Mouse (Mus musculus) Muller cell, postnatal 12 days (primary cell): ENCODE results near the gene Zfp105.

ENCODE experiments used
- DNase-seq: peaks from one replicate; pipeline ENCODE4 v3.0.0-alpha.2; 2015; ENCODE audit errors: inconsistent ontology term

Gene Zfp105

DNA sequence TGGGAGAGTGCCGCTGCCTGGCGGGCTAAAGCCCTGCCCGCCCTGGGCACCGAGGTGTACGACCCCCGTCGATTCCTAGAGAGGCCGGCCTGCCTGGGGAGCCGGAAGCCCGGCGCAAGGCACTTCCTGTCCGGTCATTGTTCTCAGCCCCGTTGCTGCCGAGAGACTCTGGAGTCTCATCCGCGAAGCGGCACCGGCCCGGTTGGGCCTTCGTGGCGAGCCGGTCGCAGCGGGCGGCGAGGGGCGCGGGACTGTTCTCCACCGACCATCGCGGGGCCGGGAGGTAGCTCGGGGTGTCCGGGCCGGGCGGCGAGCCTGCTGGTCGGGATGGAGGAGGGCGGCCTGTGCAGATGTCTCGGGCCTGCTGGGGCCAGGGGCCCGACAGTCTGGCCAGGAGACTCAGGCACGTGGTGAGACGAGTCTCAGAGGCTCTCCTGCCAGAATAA, at the start of gene Zfp105:
Zfp105 (plus strand) TSS at position 137 of the 446 bp plus-strand sequence.
- peak; percentile 90 for DNase-seq

GRCm38 (mm10) chr9:122874653-122875052, 48.2 kb upstream of the Zfp105 start:
- DNase-seq: peak; percentile 22

DNA sequence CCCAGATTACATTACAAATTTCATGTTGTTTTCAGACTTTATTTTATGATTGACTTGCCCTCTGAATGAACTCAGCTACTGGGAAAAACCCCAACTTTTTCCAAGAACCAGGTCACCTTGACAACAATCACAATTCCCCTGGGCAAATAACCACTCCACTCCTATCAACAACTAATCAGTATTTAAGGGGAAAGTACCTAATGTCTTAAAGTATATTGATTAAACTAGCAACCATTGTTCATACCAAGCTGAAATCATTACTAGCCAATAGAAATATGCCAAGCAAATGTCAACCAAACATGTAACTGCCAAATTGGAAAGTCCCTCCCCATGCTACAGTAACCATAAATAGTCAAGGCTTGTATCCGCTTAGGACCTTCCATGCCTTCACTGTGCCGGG, 47.7 kb upstream of the Zfp105 start:
- DNase-seq: peak; percentile 19

DNA sequence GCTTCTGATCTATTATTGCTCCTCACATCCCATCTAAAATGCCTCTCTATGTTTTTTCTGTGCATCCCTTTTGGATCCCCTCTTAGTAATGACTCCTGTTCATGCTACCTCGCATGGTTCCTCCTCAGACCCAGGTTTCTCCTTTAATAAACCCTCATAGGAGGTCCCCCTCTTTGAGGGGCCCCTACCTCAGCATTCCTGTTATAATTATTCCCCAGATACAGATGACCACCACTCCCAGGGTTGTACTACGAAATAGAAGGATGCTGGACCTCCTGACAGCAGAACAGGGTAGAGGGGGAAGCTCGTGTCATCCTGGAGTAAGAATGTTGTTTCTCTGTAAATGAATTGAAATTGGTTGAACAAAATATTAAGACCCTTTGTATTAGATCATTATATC, 37.5 kb upstream of the Zfp105 start, which contains the start of gene Zkscan7:
Zkscan7 (plus strand) TSS at position 301 of the 400 bp plus-strand sequence.
- no peak for DNase-seq

GRCm38 (mm10) chr9:122886372-122887179, 36.3 kb upstream of the Zfp105 start:
- DNase-seq: peak; percentile 64

DNA sequence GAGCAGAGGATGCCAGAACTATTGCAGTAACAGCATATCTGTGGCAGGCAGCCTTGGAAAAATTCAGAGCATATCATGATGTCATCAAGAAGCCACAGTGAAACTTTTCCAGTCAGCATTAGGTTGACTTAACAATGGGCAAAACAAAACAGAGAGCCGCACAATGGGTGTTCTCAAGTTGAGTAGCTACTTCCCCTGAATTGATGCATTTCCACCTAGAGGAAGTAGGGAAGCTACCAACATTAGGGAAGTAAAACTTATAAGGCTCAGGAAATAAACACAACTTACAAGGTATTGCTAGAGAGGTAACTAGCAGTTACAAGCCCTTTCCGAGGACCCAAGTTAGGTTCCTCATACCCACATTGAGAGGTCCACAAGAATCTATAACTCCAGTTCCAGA, 21.8 kb upstream of the Zfp105 start:
- no peak for DNase-seq

GRCm38 (mm10) chr9:122902717-122903535, 19.9 kb upstream of the Zfp105 start:
- DNase-seq: peak; percentile 88

DNA sequence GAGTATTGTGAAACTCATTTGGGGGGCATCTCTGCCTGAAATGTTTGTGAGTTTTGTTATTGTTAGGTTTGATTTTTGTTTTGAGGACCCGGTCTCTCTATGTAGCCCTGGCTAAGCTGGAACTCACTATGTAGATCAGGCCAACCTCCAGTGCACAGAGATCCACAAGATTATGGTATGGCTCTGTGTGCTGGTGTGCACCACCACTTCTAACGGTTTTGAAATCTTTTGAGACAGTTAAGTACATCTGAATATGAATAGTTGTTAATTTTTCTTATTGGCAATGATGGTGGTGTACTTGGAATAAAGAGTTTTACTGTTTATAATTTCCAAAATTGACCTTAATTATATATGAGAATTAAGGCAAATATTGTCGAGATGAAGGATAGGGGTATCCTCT, 436 bp upstream of the Zfp105 start:
- no peak for DNase-seq

- DNase-seq: no peak
Observed at GRCm38 (mm10) chr9:122928915-122929314, 6.0 kb downstream of the Zfp105 start.

GRCm38 (mm10) chr9:122950643-122951475, 28.0 kb downstream of the Zfp105 start, which contains the start of the genes 1110059G10Rik and Kif15:
Gene 1110059G10Rik, minus strand, starts transcription at chr9:122951000.
Gene Kif15, plus strand, starts transcription at chr9:122951046.
- DNase-seq: peak; percentile 93
